Mouse (Mus musculus): ENCODE measurements around the gene Polr2i. TPM values are rescaled to one million over a fixed set of nuclear protein-coding genes. Genes with fewer than 3 reads are reported as not detected.
"Not testable (repeated sequence)": the region's sequence is repeated elsewhere in the genome, so short reads cannot be mapped to it uniquely, and the experiment has no call there.

The Polr2i gene
- 122 and 144 TPM in 2 replicates for polyA plus RNA-seq (2015; fragmentation: Nextera tagmentation; extraction: Ambion mirVana)

DNA sequence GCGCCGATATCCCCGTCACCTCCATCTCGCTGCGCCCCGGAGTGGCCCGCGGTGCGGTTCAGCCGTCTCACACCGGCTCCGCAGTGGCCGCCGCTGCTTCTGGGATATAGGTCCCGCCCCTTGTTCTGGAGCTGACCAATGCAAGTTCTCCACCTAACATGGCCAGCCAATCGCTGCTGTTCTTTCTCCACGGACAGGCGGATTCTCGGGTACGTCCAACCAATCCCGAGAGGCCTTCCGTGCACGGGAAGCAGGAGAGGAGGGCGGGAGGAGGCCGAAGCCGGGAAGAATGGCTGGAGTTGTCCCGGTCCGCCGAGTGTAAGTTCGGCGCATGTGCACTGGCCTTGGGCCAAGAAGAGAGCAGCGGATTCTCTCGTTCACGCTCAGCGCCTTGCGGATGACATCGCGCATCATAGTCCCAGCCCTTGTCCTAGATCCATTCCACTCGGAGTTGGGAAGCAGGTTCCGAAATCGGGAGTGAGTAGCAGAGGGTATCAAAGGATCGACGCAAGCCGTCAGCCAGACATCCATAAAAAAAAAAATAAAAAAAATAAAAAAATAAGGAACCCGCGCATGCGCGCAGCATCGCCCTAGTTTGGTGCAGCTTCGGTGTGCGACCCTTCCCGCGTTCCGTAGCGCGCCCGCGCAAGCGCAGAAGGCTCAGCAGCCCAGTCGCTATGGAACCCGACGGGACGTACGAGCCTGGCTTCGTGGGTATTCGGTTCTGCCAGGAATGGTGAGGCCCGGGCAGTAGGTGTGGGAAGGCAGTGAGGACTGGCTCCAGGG, at the start of gene Polr2i, which contains the start of gene Tbcb:
Polr2i (plus strand) TSS at position 280 of the 786 bp plus-strand sequence.
Tbcb (minus strand) TSS at position 604 of the 786 bp plus-strand sequence.
- WGBS, result under 1% methylated on average over 67 of the region's 67 CpGs
- H3K9ac ChIP-seq (replicated peaks; ENCODE audit: low read depth), result peak within 1 kb of the TSS; percentile 75
- no peaks in the 10 kb centered on the region for H3K27me3 ChIP-seq (replicated peaks; ENCODE audit: insufficient read depth, low read length)
- TF ChIP-seq CTCF (IDR thresholded peaks at IDR 0.05) (no peak), EP300 (IDR thresholded peaks at IDR 0.05) (no peak)
- H3K9me3 ChIP-seq (ENCODE audit: low read length), result no peaks in the 10 kb centered on the region
- peak within 1 kb of the TSS; percentile 67 for H3K4me3 ChIP-seq (ENCODE audit: low read depth, low read length)
- H3K4me1 ChIP-seq (ENCODE audit: insufficient read depth, low read depth, low read length), result peaks cover 5% of the 10 kb centered on the region; the same call in 1 of the 2 replicates
- H3K4me2 ChIP-seq (replicated peaks; ENCODE audit: low read depth, low read length), result peak within 1 kb of the TSS; percentile 78
- no peaks in the 10 kb centered on the region for H3K36me3 ChIP-seq (ENCODE audit: insufficient read depth, low read length)
- peak within 1 kb of the TSS; percentile 83 for H3K27ac ChIP-seq (ENCODE audit: low read length)
- ATAC-seq (peak; percentile 96), DNase-seq (ENCODE audit: low spot score) (peak; percentile 100)

DNA sequence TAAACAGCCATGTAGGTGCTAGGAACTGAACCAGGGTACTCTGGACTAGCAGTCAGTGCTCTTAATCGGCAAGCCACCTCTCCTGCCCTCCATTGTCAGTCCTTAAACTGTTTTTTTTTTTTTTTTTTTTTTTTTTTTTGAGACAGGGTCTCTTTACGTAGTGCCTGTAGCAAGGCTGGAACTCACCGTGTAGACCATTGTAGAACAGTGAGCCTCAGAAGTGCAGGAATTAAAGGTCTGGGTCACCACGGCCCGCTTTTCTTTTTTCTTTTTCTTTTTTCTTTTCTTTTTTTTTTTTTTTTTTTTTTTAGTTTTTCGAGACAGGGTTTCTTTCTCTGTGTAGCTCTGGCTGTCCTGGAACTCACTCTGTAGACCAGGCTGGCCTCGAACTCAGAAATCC, 48.6 kb upstream of the Polr2i start:
- not testable (repeated sequence) for H3K4me1 ChIP-seq (ENCODE audit: insufficient read depth, low read depth, low read length); DNase-seq (ENCODE audit: low spot score); H3K4me3 ChIP-seq (ENCODE audit: low read depth, low read length); H3K27ac ChIP-seq (ENCODE audit: low read length); H3K4me2 ChIP-seq (replicated peaks; ENCODE audit: low read depth, low read length); ATAC-seq; H3K9ac ChIP-seq (replicated peaks; ENCODE audit: low read depth); H3K9me3 ChIP-seq (ENCODE audit: low read length); H3K27me3 ChIP-seq (replicated peaks; ENCODE audit: insufficient read depth, low read length)
- peaks cover 17% of the 10 kb centered on the region for H3K36me3 ChIP-seq (ENCODE audit: insufficient read depth, low read length)
- 71% methylated on average over 6 of the region's 7 CpGs for WGBS

GRCm38 (mm10) chr7:30183879-30184289, 47.9 kb upstream of the Polr2i start, which contains the start of gene Cox7a1:
Gene Cox7a1, plus strand, starts transcription at chr7:30184144.
- H3K36me3 ChIP-seq (ENCODE audit: insufficient read depth, low read length), result peaks cover 18% of the 10 kb centered on the region
- ATAC-seq (peak; percentile 94), DNase-seq (ENCODE audit: low spot score) (peak; percentile 96)
- no peaks in the 10 kb centered on the region for H3K27me3 ChIP-seq (replicated peaks; ENCODE audit: insufficient read depth, low read length)
- WGBS, result 2% methylated on average over 11 of the region's 11 CpGs
- H3K9ac ChIP-seq (replicated peaks; ENCODE audit: low read depth), result 0 out of 2 replicates have a peak within 1 kb of the TSS, but pooled peaks have one; percentile 3
- TF ChIP-seq EP300 (IDR thresholded peaks at IDR 0.05) (no peak), CTCF (IDR thresholded peaks at IDR 0.05) (no peak)
- H3K27ac ChIP-seq (ENCODE audit: low read length), result no peak within 1 kb of the TSS
- no peaks in the 10 kb centered on the region for H3K9me3 ChIP-seq (ENCODE audit: low read length)
- peak within 1 kb of the TSS; percentile 11 for H3K4me3 ChIP-seq (ENCODE audit: low read depth, low read length)
- H3K4me2 ChIP-seq (replicated peaks; ENCODE audit: low read depth, low read length), result peak within 1 kb of the TSS; percentile 53
- no peaks in the 10 kb centered on the region; the same call in 1 of the 2 replicates for H3K4me1 ChIP-seq (ENCODE audit: insufficient read depth, low read depth, low read length)

GRCm38 (mm10) chr7:30184641-30185348, 47.0 kb upstream of the Polr2i start:
- 75% methylated on average over 13 of the region's 13 CpGs for WGBS
- no peaks in the 10 kb centered on the region; the same call in 1 of the 2 replicates for H3K4me1 ChIP-seq (ENCODE audit: insufficient read depth, low read depth, low read length)
- no peak overlapping the region for H3K9ac ChIP-seq (replicated peaks; ENCODE audit: low read depth)
- ATAC-seq (no peak), DNase-seq (ENCODE audit: low spot score) (no peak)
- H3K27me3 ChIP-seq (replicated peaks; ENCODE audit: insufficient read depth, low read length), result no peaks in the 10 kb centered on the region
- peaks cover 23% of the 10 kb centered on the region for H3K36me3 ChIP-seq (ENCODE audit: insufficient read depth, low read length)
- H3K4me2 ChIP-seq (replicated peaks; ENCODE audit: low read depth, low read length), result no peak overlapping the region
- no peak overlapping the region for H3K27ac ChIP-seq (ENCODE audit: low read length)
- no peak for TF ChIP-seq CTCF (IDR thresholded peaks at IDR 0.05)
- TF ChIP-seq EP300 (IDR thresholded peaks at IDR 0.05), result no peak
- no peak overlapping the region for H3K4me3 ChIP-seq (ENCODE audit: low read depth, low read length)
- no peaks in the 10 kb centered on the region for H3K9me3 ChIP-seq (ENCODE audit: low read length)

GRCm38 (mm10) chr7:30188344-30189115, 43.2 kb upstream of the Polr2i start:
- H3K27me3 ChIP-seq (replicated peaks; ENCODE audit: insufficient read depth, low read length), result no peaks in the 10 kb centered on the region
- H3K4me3 ChIP-seq (ENCODE audit: low read depth, low read length), result no peak overlapping the region
- no peak overlapping the region for H3K9ac ChIP-seq (replicated peaks; ENCODE audit: low read depth)
- H3K9me3 ChIP-seq (ENCODE audit: low read length), result no peaks in the 10 kb centered on the region
- ATAC-seq (no peak), DNase-seq (ENCODE audit: low spot score) (no peak)
- no peak for TF ChIP-seq CTCF (IDR thresholded peaks at IDR 0.05)
- no peak for TF ChIP-seq EP300 (IDR thresholded peaks at IDR 0.05)
- 81% methylated on average over 12 of the region's 12 CpGs for whole genome bisulfite sequencing
- no peak overlapping the region for H3K27ac ChIP-seq (ENCODE audit: low read length)
- H3K4me1 ChIP-seq (ENCODE audit: insufficient read depth, low read depth, low read length), result peaks cover 8% of the 10 kb centered on the region
- H3K36me3 ChIP-seq (ENCODE audit: insufficient read depth, low read length), result peaks cover 35% of the 10 kb centered on the region
- no peak overlapping the region for H3K4me2 ChIP-seq (replicated peaks; ENCODE audit: low read depth, low read length)

GRCm38 (mm10) chr7:30189116-30189491, 42.6 kb upstream of the Polr2i start:
- DNase-seq (ENCODE audit: low spot score), result no peak
- H3K36me3 ChIP-seq (ENCODE audit: insufficient read depth, low read length), result peaks cover 35% of the 10 kb centered on the region
- ATAC-seq, result no peak

More at GRCm38 (mm10) chr7:30189116-30189491, 42.6 kb upstream of the Polr2i start:
- WGBS, result 82% methylated on average over 4 of the region's 4 CpGs
- Histone ChIP-seq H3K27ac (ENCODE audit: low read length) (no peak overlapping the region), H3K4me3 (ENCODE audit: low read depth, low read length) (no peak overlapping the region), H3K4me1 (ENCODE audit: insufficient read depth, low read depth, low read length) (peaks cover 9% of the 10 kb centered on the region), H3K4me2 (replicated peaks; ENCODE audit: low read depth, low read length) (no peak overlapping the region), H3K9ac (replicated peaks; ENCODE audit: low read depth) (no peak overlapping the region), H3K27me3 (replicated peaks; ENCODE audit: insufficient read depth, low read length) (no peaks in the 10 kb centered on the region), H3K9me3 (ENCODE audit: low read length) (no peaks in the 10 kb centered on the region)
- TF ChIP-seq CTCF (IDR thresholded peaks at IDR 0.05), result no peak
- TF ChIP-seq EP300 (IDR thresholded peaks at IDR 0.05), result no peak

All from lung, postnatal 0 days (tissue).